Mouse (Mus musculus): ENCODE measurements around the gene Casq2. TPM values are rescaled to one million over a fixed set of nuclear protein-coding genes. Genes with fewer than 3 reads are reported as not detected.

Casq2 gene
- polyA plus RNA-seq, 1 experiment from 2014 or later, result 7.0 TPM

DNA sequence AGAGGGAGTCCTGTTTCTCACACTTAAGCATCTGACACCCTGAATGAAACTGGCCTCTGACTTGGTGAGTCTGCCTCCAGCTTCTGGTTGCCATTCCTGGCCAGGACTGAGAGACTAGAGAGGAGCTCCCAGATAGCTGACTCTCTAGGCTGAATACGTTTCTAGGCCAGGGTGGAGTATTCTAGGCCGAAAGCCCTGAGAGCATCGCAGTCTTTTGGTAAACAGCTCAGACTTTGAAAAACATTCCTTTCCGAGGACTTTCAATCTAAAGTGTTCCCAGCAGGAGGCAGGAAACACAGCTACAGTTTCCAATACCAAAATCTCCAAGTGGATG, 80.0 kb downstream of the Casq2 start:
- ATAC-seq, result no peak
- WGBS, result 62% methylated on average over 4 of the region's 4 CpGs

DNA sequence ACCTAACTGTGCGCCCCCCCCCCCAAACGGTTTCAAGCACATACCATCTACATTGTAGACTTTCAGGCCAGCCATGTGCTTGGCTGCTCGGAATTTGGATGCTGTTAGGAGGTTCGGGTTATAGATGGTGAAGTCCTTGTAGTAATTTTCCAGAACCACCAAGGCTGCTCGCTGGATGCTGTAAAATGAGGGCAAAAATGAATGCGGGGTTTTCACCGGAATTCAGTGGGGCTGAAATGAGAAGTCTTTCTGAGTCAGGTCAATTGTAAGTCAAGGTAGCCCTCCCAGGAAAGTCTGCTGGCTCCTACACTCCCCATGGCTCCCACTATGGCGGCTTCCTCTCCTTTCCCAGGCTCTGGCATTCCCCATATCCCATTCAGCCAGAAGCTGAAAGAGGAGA, 80.6 kb downstream of the Casq2 start:
- Histone ChIP-seq H3K9ac (replicated peaks; ENCODE audit: low read depth) (no peak overlapping the region), H3K27ac (ENCODE audit: low read length) (no peak overlapping the region), H3K4me3 (ENCODE audit: low read depth, low read length) (no peak overlapping the region), H3K4me1 (ENCODE audit: insufficient read depth, low read depth, low read length) (peaks cover 7% of the 10 kb centered on the region; the same call in 1 of the 2 replicates), H3K36me3 (ENCODE audit: insufficient read depth, low read length) (peaks cover 9% of the 10 kb centered on the region), H3K27me3 (replicated peaks; ENCODE audit: insufficient read depth, low read length) (no peaks in the 10 kb centered on the region), H3K9me3 (ENCODE audit: low read length) (no peaks in the 10 kb centered on the region), H3K4me2 (replicated peaks; ENCODE audit: low read depth, low read length) (no peak overlapping the region)
- WGBS, result 90% methylated on average over 8 of the region's 8 CpGs
- ATAC-seq (no peak), DNase-seq (ENCODE audit: low spot score) (no peak)
- TF ChIP-seq EP300 (IDR thresholded peaks at IDR 0.05), result no peak
- no peak for TF ChIP-seq CTCF (IDR thresholded peaks at IDR 0.05)

More for the DNA sequence above, 80.0 kb downstream of the Casq2 start:
- H3K4me2 ChIP-seq (replicated peaks; ENCODE audit: low read depth, low read length), result no peak overlapping the region
- no peak for DNase-seq (ENCODE audit: low spot score)
- H3K9ac ChIP-seq (replicated peaks; ENCODE audit: low read depth), result no peak overlapping the region
- no peaks in the 10 kb centered on the region for H3K27me3 ChIP-seq (replicated peaks; ENCODE audit: insufficient read depth, low read length)
- H3K36me3 ChIP-seq (ENCODE audit: insufficient read depth, low read length), result peaks cover 9% of the 10 kb centered on the region
- H3K9me3 ChIP-seq (ENCODE audit: low read length), result no peaks in the 10 kb centered on the region
- TF ChIP-seq EP300 (IDR thresholded peaks at IDR 0.05) (no peak), CTCF (IDR thresholded peaks at IDR 0.05) (no peak)
- H3K4me1 ChIP-seq (ENCODE audit: insufficient read depth, low read depth, low read length), result peaks cover 7% of the 10 kb centered on the region; the same call in 1 of the 2 replicates
- no peak overlapping the region for H3K4me3 ChIP-seq (ENCODE audit: low read depth, low read length)
- no peak overlapping the region for H3K27ac ChIP-seq (ENCODE audit: low read length)

DNA sequence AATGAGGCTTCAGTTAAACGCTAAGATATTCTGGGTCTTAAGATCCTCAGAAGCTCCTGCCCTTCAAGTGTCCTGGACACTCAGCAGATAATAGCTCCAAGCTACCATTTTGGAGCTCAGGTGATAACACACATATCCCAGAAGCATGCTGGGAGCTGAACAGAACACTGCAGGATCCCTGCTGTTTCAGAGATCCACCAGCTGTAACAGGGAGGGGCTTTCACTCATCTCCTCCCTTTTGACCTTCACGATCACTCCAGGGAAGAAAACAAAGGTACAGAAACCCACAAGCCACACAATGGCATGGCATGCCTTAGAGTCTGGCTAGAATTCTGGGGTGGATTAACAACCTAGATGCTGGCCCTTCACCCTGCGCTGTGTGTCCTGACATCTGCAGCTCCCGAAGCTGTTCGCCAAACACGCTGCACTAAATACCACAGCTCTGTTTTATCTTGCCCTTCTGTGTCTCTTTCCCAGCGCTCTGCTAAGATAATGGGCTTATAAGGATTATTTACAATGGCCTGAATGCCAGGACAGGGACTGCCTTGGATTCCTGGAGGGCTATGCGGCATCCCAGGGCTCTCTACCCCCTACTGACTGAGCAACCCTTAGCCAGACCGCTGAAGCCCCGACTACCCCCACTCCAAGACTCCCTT, 81.5 kb downstream of the Casq2 start:
- H3K36me3 ChIP-seq (ENCODE audit: insufficient read depth, low read length), result peaks cover 9% of the 10 kb centered on the region
- H3K4me1 ChIP-seq (ENCODE audit: insufficient read depth, low read depth, low read length), result peaks cover 7% of the 10 kb centered on the region; the same call in 1 of the 2 replicates
- 58% methylated on average over 10 of the region's 10 CpGs for WGBS
- H3K27me3 ChIP-seq (replicated peaks; ENCODE audit: insufficient read depth, low read length), result no peaks in the 10 kb centered on the region
- no peak for TF ChIP-seq EP300 (IDR thresholded peaks at IDR 0.05)
- no peak for TF ChIP-seq CTCF (IDR thresholded peaks at IDR 0.05)
- ATAC-seq (no peak), DNase-seq (ENCODE audit: low spot score) (no peak)
- no peak overlapping the region for H3K4me3 ChIP-seq (ENCODE audit: low read depth, low read length)
- no peak overlapping the region for H3K4me2 ChIP-seq (replicated peaks; ENCODE audit: low read depth, low read length)
- H3K9ac ChIP-seq (replicated peaks; ENCODE audit: low read depth), result no peak overlapping the region
- no peaks in the 10 kb centered on the region for H3K9me3 ChIP-seq (ENCODE audit: low read length)
- no peak overlapping the region for H3K27ac ChIP-seq (ENCODE audit: low read length)

DNA sequence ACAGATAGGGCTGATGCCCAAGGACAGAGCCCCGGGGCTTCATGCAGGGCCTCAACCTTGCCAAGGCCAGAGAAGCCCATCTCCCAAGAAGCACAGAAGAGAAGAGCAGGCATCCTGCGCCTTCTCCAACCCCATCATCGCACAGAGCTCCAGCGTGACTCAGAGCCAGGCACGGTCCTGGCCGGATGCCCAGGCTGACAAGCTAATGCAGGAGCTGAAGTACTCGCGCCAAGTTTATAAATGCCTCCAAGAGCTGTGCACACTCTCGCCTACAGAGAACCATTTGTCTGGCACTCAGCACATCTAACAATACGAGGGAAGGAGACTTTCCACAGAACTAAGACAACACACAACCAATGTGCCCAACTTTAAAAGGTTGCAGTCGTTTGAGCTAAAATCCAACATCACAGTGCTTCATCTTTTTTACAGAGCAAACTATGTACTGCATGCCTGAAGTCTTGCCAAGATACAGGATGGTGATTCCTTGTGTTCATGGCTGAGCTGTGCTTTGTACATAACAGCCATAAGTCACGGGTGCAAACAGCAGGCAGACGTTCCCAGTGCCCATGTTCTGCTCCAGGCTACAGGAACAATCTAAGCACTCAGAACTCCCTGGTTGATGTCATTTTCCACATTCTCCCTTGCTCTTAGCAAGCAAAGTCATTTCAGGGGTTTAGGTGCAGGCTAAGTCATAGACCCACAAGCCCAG, 83.1 kb downstream of the Casq2 start:
- no peak overlapping the region for H3K9ac ChIP-seq (replicated peaks; ENCODE audit: low read depth)
- peaks cover 7% of the 10 kb centered on the region; the same call in 1 of the 2 replicates for H3K4me1 ChIP-seq (ENCODE audit: insufficient read depth, low read depth, low read length)
- H3K4me2 ChIP-seq (replicated peaks; ENCODE audit: low read depth, low read length), result no peak overlapping the region
- TF ChIP-seq CTCF (IDR thresholded peaks at IDR 0.05) (no peak; the same call in 1 of the 2 replicates), EP300 (IDR thresholded peaks at IDR 0.05) (no peak)
- H3K36me3 ChIP-seq (ENCODE audit: insufficient read depth, low read length), result no peaks in the 10 kb centered on the region; the same call in 1 of the 2 replicates
- H3K27me3 ChIP-seq (replicated peaks; ENCODE audit: insufficient read depth, low read length), result no peaks in the 10 kb centered on the region
- H3K4me3 ChIP-seq (ENCODE audit: low read depth, low read length), result no peak overlapping the region
- DNase-seq (ENCODE audit: low spot score) (peak; percentile 96), ATAC-seq (peak; percentile 95)
- H3K27ac ChIP-seq (ENCODE audit: low read length), result no peak overlapping the region
- no peaks in the 10 kb centered on the region for H3K9me3 ChIP-seq (ENCODE audit: low read length)
- WGBS, result 9% methylated on average over 13 of the region's 13 CpGs

DNA sequence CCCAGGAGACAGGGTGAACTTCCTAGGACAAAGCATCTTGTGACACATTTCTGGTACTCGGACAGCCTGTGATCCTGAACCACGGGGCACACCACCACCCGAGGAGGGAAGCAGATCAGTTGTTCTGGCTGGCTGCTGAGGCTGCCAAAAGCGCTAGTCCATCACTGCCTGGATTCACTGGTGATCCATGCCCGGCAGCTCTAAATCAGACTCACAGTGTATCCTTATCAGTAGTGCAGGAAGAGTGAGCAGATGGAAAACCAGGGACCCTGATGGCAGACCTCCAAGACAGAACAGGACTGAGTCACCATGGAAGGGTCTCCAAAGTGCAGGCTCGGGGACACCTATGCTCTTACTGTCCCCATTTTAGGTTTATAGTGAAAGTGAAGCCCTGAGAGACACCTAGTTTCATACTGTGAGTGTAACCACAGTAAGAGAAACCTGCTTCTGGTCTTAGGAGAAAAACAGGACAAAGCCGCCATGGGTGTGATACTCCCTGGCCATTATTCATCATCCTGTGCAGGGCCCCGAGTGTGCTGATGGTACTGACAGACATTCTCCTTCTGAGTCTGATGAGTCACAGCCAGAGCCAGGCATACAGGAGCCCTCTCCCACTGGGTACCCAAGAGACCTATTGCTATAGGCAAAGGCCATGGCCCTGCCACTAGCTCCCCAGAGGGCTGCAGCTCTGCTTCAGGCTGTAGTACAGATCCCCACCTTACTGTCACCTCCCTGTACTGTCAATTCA, 88.1 kb downstream of the Casq2 start:
- no peak for DNase-seq (ENCODE audit: low spot score)
- H3K4me1 ChIP-seq (ENCODE audit: insufficient read depth, low read depth, low read length), result 0 out of 2 replicates have a peak, but pooled peaks cover 4% of the 10 kb centered on the region
- H3K27ac ChIP-seq (ENCODE audit: low read length), result no peak overlapping the region
- H3K9ac ChIP-seq (replicated peaks; ENCODE audit: low read depth), result no peak overlapping the region
- no peak for ATAC-seq
- 62% methylated on average over 8 of the region's 8 CpGs for WGBS
- H3K4me3 ChIP-seq (ENCODE audit: low read depth, low read length), result no peak overlapping the region
- no peaks in the 10 kb centered on the region for H3K36me3 ChIP-seq (ENCODE audit: insufficient read depth, low read length)
- H3K9me3 ChIP-seq (ENCODE audit: low read length), result no peaks in the 10 kb centered on the region
- TF ChIP-seq CTCF (IDR thresholded peaks at IDR 0.05), result no peak
- TF ChIP-seq EP300 (IDR thresholded peaks at IDR 0.05), result no peak
- no peak overlapping the region for H3K4me2 ChIP-seq (replicated peaks; ENCODE audit: low read depth, low read length)
- H3K27me3 ChIP-seq (replicated peaks; ENCODE audit: insufficient read depth, low read length), result no peaks in the 10 kb centered on the region

DNA sequence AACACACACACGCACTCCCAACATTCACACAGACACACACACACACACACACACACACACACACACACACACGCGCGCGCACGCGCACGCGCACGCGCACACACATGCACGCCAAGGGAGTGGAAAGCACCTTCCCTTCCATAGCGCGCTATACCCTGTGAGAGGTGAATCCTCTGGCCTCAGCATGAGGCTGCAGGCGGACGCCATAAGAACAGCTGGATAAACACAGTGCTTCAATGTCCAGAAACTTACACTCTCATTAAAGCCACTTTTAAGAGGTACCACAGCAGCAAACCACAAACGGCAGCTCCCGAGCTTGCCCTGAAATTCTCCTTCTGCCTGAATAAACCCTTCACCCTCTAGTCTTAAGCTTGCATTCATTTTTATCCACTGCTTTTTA, 89.5 kb downstream of the Casq2 start:
- H3K4me2 ChIP-seq (replicated peaks; ENCODE audit: low read depth, low read length), result no peak overlapping the region
- H3K4me3 ChIP-seq (ENCODE audit: low read depth, low read length), result no peak overlapping the region
- no peak for TF ChIP-seq CTCF (IDR thresholded peaks at IDR 0.05)
- no peak for TF ChIP-seq EP300 (IDR thresholded peaks at IDR 0.05)
- no peak overlapping the region for H3K9ac ChIP-seq (replicated peaks; ENCODE audit: low read depth)
- H3K4me1 ChIP-seq (ENCODE audit: insufficient read depth, low read depth, low read length), result no peaks in the 10 kb centered on the region
- ATAC-seq (no peak), DNase-seq (ENCODE audit: low spot score) (no peak)
- WGBS, result 85% methylated on average over 17 of the region's 18 CpGs
- no peaks in the 10 kb centered on the region for H3K27me3 ChIP-seq (replicated peaks; ENCODE audit: insufficient read depth, low read length)
- no peaks in the 10 kb centered on the region for H3K36me3 ChIP-seq (ENCODE audit: insufficient read depth, low read length)
- no peak overlapping the region for H3K27ac ChIP-seq (ENCODE audit: low read length)
- H3K9me3 ChIP-seq (ENCODE audit: low read length), result no peaks in the 10 kb centered on the region
